Mouse (Mus musculus): ENCODE measurements at regions not wholly inside any gene's neighbourhood (a gene's known extent, or its start where the extent isn't known, plus 50 kb on each side); places are given as distances from the start of the nearest gene placed in this dataset.

- no peak for DNase-seq (ENCODE audit: low spot score in 2 of 2)
Measured at GRCm38 (mm10) chr1:122607309-122607708, 1039.5 kb upstream of the Ddx18 start.

DNA sequence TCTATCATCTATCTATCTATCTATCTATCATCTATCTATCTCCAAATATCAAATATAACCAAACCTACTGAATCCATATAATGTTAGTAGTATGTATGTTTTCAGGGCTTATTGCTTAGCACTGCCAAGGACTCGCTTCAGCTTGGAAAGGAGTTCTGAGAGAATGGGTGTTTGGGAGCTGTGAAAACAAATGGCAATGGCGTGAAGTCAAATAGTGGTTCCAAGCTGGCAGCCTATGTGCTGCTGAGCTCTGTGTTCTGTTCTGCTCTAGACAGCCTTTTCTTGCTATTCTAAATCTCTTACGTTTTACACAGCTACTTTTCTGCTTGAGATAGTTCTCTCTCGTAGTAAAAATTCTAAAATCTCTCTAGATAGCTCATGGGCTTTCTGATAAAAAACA is 1008.2 kb upstream of the Ddx18 start:
- no peak for DNase-seq (ENCODE audit: low spot score in 2 of 2)

DNA sequence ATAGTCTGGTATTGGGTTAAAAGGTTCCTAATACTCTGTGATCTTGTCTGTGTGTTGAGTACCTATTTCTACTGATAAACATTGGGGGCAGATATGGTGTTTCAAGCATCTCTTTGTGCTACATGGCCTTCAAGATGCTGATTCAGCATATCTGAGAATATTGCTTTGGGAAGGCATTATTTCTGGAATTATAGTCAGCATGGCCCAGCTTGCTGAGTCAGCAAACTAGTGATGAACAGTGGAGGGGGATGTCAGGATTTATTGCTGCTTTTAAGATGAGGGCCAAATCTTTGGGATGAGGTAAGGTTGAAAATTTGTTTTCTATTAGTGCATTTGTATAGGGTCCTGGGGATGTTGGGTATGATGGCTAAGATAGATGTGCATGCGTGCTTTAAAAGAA is 983.8 kb upstream of the Ddx18 start:
- no peak for DNase-seq (ENCODE audit: low spot score in 2 of 2)

DNA sequence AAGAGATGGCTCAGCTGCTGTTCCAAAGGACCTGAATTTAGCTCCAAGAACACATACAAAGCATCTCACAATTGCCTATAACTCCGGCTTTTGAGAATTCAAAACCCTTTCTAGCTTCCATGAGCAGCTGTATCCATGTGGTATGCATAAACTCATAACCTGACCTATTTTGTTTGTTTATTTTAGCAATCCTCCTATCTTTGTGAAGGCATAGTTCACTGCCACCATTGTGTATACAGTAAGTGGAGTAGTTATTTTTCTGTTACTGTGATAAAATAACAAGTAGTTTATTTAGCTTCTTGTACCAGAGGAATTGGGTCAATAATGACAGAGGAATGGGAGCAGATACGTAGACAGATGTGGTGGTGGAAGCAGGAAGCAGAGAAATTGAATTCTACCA is 941.8 kb upstream of the Ddx18 start:
- no peak for DNase-seq (ENCODE audit: low spot score in 2 of 2)

DNA sequence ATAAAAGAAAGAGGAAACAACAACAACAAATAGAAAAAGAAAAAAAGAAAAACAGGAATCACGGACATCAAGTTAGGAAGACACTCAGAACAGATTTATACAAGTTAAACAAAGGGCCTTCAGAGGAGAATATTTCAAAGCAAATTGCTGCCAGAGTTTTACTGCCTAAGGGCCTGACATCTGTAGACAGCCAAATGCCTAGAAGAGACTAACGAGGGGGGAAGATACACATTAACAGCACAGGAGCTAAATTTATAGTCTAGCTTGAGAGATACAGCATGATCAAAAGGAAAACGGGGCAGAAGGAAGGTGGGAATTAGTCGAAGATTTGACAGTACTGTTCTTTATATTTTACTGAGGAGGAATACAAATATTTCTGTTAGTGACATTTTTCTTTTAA is 933.9 kb upstream of the Ddx18 start:
- no peak for DNase-seq (ENCODE audit: low spot score in 2 of 2)

DNA sequence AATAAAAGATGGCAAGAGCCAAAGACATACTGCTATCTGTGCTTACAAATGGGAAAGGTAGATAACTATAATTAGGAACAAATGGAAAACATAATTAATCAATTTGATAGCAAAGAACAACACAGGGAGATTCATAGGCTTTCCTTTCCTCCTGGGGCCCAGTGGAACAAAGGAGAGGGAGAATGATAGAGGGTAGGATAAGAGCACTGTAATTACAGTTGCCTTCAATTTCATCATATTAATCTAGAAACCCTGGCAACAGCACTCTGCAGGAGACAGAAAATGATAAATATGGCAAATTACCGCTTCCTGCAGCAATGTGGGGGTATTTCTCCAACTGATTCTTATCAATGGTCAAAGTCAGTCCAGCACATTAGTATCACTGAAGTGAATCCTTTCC is 910.2 kb upstream of the Ddx18 start:
- DNase-seq (ENCODE audit: low spot score in 2 of 2): no peak

DNA sequence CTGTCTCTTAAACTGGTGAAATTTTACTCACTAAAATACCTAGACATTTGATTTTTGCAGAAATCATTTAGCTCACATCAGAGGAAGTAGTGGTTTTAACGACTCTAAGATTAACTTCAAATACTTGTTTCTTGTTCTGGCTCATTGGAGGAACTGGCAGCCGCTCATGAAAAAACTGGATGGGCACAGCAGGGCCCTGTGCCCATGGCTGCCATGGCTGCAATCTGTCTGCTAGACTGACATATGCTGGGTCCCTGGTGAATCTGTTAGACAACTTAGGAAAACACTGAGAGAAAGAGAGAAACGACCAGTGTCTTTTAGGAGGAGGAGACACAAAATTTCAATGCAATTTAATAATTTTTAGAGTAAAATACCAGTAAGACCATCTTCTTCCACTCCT is 896.1 kb upstream of the Ddx18 start:
- no peak for DNase-seq (ENCODE audit: low spot score in 2 of 2)

DNA sequence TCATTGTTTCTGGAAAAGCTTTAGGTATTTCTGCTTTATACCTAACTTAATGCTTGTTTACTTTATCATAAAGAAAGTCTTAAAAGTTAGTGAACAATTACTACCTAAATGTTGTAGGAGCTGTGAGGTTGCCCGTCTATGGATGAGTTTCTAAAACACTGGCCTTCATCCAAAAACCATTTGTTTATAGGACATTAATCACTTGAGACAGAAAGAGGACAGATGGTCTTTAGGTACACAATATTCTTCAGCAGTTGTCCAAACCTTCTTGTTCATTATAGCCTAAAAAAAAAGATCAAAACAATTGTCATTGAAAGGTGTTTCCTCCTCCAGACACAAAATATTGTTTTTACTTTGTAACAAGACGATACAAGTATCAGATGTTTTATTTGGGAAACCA is 891.3 kb upstream of the Ddx18 start:
- no peak for DNase-seq (ENCODE audit: low spot score in 2 of 2)

GRCm38 (mm10) chr1:122454881-122455280 is 887.1 kb upstream of the Ddx18 start:
- DNase-seq (ENCODE audit: low spot score in 2 of 2): no peak

- no peak for DNase-seq (ENCODE audit: low spot score in 2 of 2)
Measured at GRCm38 (mm10) chr1:122453617-122454016, 885.8 kb upstream of the Ddx18 start.

DNA sequence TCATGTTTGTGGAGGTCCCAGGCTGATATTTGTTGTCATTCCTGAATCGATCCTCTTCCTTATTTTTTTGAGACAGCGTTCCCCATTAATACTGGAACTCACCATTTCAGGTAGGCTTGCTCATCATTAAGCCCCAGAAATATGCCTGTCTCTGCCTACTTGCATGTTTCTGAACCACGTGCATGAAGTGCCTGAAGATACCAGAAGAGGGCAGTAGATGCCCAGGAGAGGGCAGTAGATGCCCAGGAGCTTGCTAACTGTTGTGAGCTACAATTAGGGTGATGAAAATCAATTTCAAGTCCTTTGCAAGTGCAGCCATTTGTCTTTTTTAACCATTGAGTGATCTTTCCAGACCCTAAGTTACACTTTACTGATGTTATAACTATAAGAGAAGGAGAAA is 871.6 kb upstream of the Ddx18 start:
- no peak for DNase-seq (ENCODE audit: low spot score in 2 of 2)

DNA sequence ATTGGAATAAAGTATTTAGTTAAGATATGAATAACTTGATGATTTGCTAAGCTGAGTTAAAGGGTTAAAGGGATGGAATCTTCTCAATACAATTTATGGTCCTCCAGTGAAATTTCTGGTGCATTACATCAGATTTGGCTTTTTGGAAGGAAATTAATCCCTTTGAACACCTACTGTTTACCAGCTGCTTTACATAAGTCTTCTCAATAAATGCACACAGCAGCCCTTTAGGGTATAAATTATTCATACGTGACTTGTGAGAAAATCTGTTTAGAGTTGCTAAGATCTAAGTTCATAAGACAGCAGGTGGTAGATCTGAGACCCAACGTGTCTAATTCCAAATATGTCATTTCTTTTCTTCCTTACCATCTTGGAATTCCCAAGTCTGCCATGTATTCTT is 855.7 kb upstream of the Ddx18 start:
- DNase-seq (ENCODE audit: low spot score in 2 of 2): no peak

- DNase-seq (ENCODE audit: low spot score in 2 of 2): no peak
Measured at GRCm38 (mm10) chr1:122396342-122396741, 828.6 kb upstream of the Ddx18 start.

DNA sequence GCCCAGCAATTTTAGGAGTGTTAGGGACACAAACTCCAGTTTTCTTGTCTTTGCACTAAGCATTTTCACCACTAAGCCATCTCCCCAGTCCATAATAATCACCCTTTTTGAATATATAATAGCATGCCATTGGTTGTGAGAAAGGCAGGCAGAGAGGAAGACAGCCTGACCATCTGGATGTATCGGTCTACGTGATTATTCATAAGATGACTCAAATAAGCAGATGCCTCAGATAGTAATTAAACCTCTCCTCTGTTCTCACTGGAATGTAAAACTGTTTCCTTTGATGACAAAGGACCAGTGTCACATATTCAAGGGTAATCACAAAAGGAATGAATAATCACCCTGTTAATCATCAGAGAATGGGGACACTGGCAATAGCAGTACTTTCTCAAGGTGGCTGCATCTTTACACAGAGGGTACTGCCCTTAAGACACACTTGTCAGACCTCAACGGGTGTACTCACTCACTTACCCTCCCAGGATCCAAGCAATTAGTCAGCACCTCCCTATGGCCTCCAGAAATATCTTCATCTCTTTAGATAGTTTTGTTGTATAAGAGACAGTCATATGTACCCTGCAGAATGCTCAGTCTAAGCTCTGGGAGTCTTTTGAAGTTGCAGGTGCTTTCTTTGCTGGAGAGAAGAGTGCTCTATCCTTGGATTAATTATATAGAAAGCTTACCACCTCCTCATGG is 826.0 kb upstream of the Ddx18 start:
- DNase-seq (ENCODE audit: low spot score in 2 of 2): no peak

DNA sequence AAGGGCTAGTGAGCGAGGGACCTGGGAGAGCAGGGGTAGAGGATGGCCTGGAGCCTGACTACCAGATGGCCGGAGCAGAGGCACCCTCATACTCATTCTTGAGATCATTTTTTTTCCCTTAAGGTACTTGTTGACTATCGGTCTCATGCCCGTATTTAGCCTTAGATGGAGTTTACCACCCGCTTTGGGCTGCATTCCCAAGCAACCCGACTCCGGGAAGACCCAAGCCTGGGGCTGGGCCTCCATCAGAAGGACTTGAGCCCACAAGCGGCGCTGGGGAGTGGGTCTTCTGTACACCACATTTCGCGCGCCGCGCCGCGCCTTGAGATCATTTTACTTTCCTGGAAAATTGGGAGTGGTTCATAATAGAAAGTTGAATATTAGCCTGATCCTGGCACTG is 789.2 kb upstream of the Ddx18 start:
- peak; percentile 96 for DNase-seq (ENCODE audit: low spot score in 2 of 2)

- DNase-seq (ENCODE audit: low spot score in 2 of 2): no peak
Measured at GRCm38 (mm10) chr1:122351530-122351929, 783.7 kb upstream of the Ddx18 start.

GRCm38 (mm10) chr1:122333267-122333666 is 765.5 kb upstream of the Ddx18 start:
- DNase-seq (ENCODE audit: low spot score in 2 of 2): no peak

GRCm38 (mm10) chr1:122328276-122328675 is 760.5 kb upstream of the Ddx18 start:
- no peak for DNase-seq (ENCODE audit: low spot score in 2 of 2)
